Mouse (Mus musculus) urinary bladder, postnatal 14 days (tissue): ENCODE measurements around the gene Etl4.
"Not testable (repeated sequence)": the region's sequence is repeated elsewhere in the genome, so short reads cannot be mapped to it uniquely, and the experiment has no call there.

ENCODE experiments used
- DNase-seq: peaks from one replicate; pipeline ENCODE4 v3.0.0; 2021; ENCODE audit warnings: low spot score

Etl4 gene

GRCm38 (mm10) chr2:20302517-20302916 lies 392.9 kb downstream of the Etl4 start:
- no peak for DNase-seq

- no peak for DNase-seq
Measured at GRCm38 (mm10) chr2:20324954-20325353, 415.4 kb downstream of the Etl4 start.

GRCm38 (mm10) chr2:20336176-20336575 lies 426.6 kb downstream of the Etl4 start:
- no peak for DNase-seq

- no peak for DNase-seq
Measured at GRCm38 (mm10) chr2:20339016-20339734, 429.6 kb downstream of the Etl4 start.

GRCm38 (mm10) chr2:20339919-20340318 lies 430.3 kb downstream of the Etl4 start:
- DNase-seq, result no peak

GRCm38 (mm10) chr2:20346873-20347272 lies 437.3 kb downstream of the Etl4 start:
- DNase-seq, result no peak

- DNase-seq, result no peak
Measured at GRCm38 (mm10) chr2:20349268-20349667, 439.7 kb downstream of the Etl4 start.

GRCm38 (mm10) chr2:20352796-20353195 lies 443.2 kb downstream of the Etl4 start:
- DNase-seq, result no peak

GRCm38 (mm10) chr2:20377026-20377425 lies 467.4 kb downstream of the Etl4 start:
- no peak for DNase-seq

- DNase-seq, result not testable (repeated sequence)
Measured at GRCm38 (mm10) chr2:20380874-20381273, 471.3 kb downstream of the Etl4 start.

GRCm38 (mm10) chr2:20394083-20394482 lies 484.5 kb downstream of the Etl4 start:
- DNase-seq, result no peak

GRCm38 (mm10) chr2:20396978-20397377 lies 487.4 kb downstream of the Etl4 start:
- no peak for DNase-seq

GRCm38 (mm10) chr2:20400556-20400955 lies 491.0 kb downstream of the Etl4 start:
- no peak for DNase-seq

- DNase-seq, result no peak
Measured at GRCm38 (mm10) chr2:20404395-20404794, 494.8 kb downstream of the Etl4 start.

GRCm38 (mm10) chr2:20407101-20407500 lies 497.5 kb downstream of the Etl4 start:
- no peak for DNase-seq

- DNase-seq, result no peak
Measured at GRCm38 (mm10) chr2:20414856-20415255, 505.3 kb downstream of the Etl4 start.

GRCm38 (mm10) chr2:20416934-20417614 lies 507.5 kb downstream of the Etl4 start:
- no peak for DNase-seq

GRCm38 (mm10) chr2:20417998-20418397 lies 508.4 kb downstream of the Etl4 start:
- DNase-seq, result no peak

GRCm38 (mm10) chr2:20419975-20420374 lies 510.4 kb downstream of the Etl4 start:
- no peak for DNase-seq

- no peak for DNase-seq
Measured at GRCm38 (mm10) chr2:20422275-20422674, 512.7 kb downstream of the Etl4 start.

- DNase-seq, result no peak
Measured at GRCm38 (mm10) chr2:20433656-20434055, 524.1 kb downstream of the Etl4 start.

GRCm38 (mm10) chr2:20435530-20435929 lies 526.0 kb downstream of the Etl4 start:
- DNase-seq, result no peak

GRCm38 (mm10) chr2:20442731-20443130 lies 533.2 kb downstream of the Etl4 start:
- no peak for DNase-seq
